Mouse (Mus musculus): ENCODE measurements at regions not wholly inside any gene's neighbourhood (a gene's known extent, or its start where the extent isn't known, plus 50 kb on each side); places are given as distances from the start of the nearest gene placed in this dataset.

GRCm38 (mm10) chr2:147647972-147648371 lies 286.2 kb downstream of the Pax1 start:
- TF ChIP-seq ZNF384 (IDR thresholded peaks at IDR 0.05; ENCODE audit: low read depth, low read length) (no peak), ZC3H11A (IDR thresholded peaks at IDR 0.05; ENCODE audit: borderline replicate concordance, low read depth, low read length) (no peak), MAFK (IDR thresholded peaks at IDR 0.05; ENCODE audit: insufficient read depth, low read depth, low read length) (no peak), HCFC1 (IDR thresholded peaks at IDR 0.05; ENCODE audit: borderline replicate concordance, insufficient read depth, low read length) (no peak)
